Mouse (Mus musculus): ENCODE results near the gene Mpeg1. TPM values are rescaled to one million over a fixed set of nuclear protein-coding genes. Genes with fewer than 3 reads are reported as not detected.

The Mpeg1 gene
- polyA plus RNA-seq, 1 experiment from 2014 or later, result 0.75 TPM

- 36% methylated on average over 4 of the region's 4 CpGs for WGBS
- Histone ChIP-seq H3K27me3 (no peaks in the 10 kb centered on the region), H3K4me2 (replicated peaks) (peak overlapping the region; percentile 64), H3K4me1 (peaks cover 52% of the 10 kb centered on the region), H3K4me3 (peak overlapping the region; percentile 82; the same call in 1 of the 2 replicates), H3K27ac (peak overlapping the region; percentile 94), H3K36me3 (peaks cover 3% of the 10 kb centered on the region; the same call in 1 of the 2 replicates), H3K9ac (no peak overlapping the region), H3K9me3 (replicated peaks) (no peaks in the 10 kb centered on the region)
- no peak for ATAC-seq (ENCODE audit: low FRiP score)
Measured at GRCm38 (mm10) chr19:12498321-12498720, 37.7 kb downstream of the Mpeg1 start.

- Histone ChIP-seq H3K9me3 (replicated peaks) (no peaks in the 10 kb centered on the region), H3K9ac (peak overlapping the region; percentile 91), H3K36me3 (peaks cover 3% of the 10 kb centered on the region; the same call in 1 of the 2 replicates), H3K4me1 (peaks cover 46% of the 10 kb centered on the region), H3K4me3 (peak overlapping the region; percentile 82), H3K27me3 (no peaks in the 10 kb centered on the region), H3K27ac (peak overlapping the region; percentile 94), H3K4me2 (replicated peaks) (peak overlapping the region; percentile 64)
- ATAC-seq (ENCODE audit: low FRiP score), result no peak
- WGBS, result 44% methylated on average over 1 of the region's 1 CpGs
Measured at GRCm38 (mm10) chr19:12498941-12499340, 38.4 kb downstream of the Mpeg1 start.

- H3K4me1 ChIP-seq, result peaks cover 41% of the 10 kb centered on the region
Measured at GRCm38 (mm10) chr19:12499485-12499884, 38.9 kb downstream of the Mpeg1 start.

GRCm38 (mm10) chr19:12500124-12500523, 39.5 kb downstream of the Mpeg1 start:
- peaks cover 34% of the 10 kb centered on the region for H3K4me1 ChIP-seq
- peak overlapping the region; percentile 94 for H3K27ac ChIP-seq
- peaks cover 3% of the 10 kb centered on the region; the same call in 1 of the 2 replicates for H3K36me3 ChIP-seq
- peak overlapping the region; percentile 82 for H3K4me3 ChIP-seq
- H3K27me3 ChIP-seq, result no peaks in the 10 kb centered on the region
- ATAC-seq (ENCODE audit: low FRiP score), result peak; percentile 29
- H3K4me2 ChIP-seq (replicated peaks), result peak overlapping the region; percentile 64
- no peaks in the 10 kb centered on the region for H3K9me3 ChIP-seq (replicated peaks)
- H3K9ac ChIP-seq, result peak overlapping the region; percentile 91
- WGBS, result 2% methylated on average over 3 of the region's 3 CpGs

More at GRCm38 (mm10) chr19:12499485-12499884, 38.9 kb downstream of the Mpeg1 start:
- peak overlapping the region; percentile 64 for H3K4me2 ChIP-seq (replicated peaks)
- no peaks in the 10 kb centered on the region for H3K27me3 ChIP-seq
- 5% methylated on average over 2 of the region's 2 CpGs for whole genome bisulfite sequencing
- H3K36me3 ChIP-seq, result peaks cover 3% of the 10 kb centered on the region; the same call in 1 of the 2 replicates
- peak overlapping the region; percentile 91 for H3K9ac ChIP-seq
- H3K9me3 ChIP-seq (replicated peaks), result no peaks in the 10 kb centered on the region
- H3K27ac ChIP-seq, result peak overlapping the region; percentile 94
- ATAC-seq (ENCODE audit: low FRiP score), result no peak
- peak overlapping the region; percentile 82 for H3K4me3 ChIP-seq

GRCm38 (mm10) chr19:12500881-12501311, 40.3 kb downstream of the Mpeg1 start:
- no peaks in the 10 kb centered on the region for H3K27me3 ChIP-seq
- H3K36me3 ChIP-seq, result peaks cover 3% of the 10 kb centered on the region; the same call in 1 of the 2 replicates
- H3K4me2 ChIP-seq (replicated peaks), result peak overlapping the region; percentile 64
- peak overlapping the region; percentile 94 for H3K27ac ChIP-seq
- ATAC-seq (ENCODE audit: low FRiP score), result peak; percentile 59
- peak overlapping the region; percentile 91 for H3K9ac ChIP-seq
- peak overlapping the region; percentile 82 for H3K4me3 ChIP-seq
- no peaks in the 10 kb centered on the region for H3K9me3 ChIP-seq (replicated peaks)
- under 1% methylated on average over 38 of the region's 38 CpGs for WGBS
- peaks cover 26% of the 10 kb centered on the region for H3K4me1 ChIP-seq

- H3K27me3 ChIP-seq, result no peaks in the 10 kb centered on the region
- peak within 1 kb of the TSS; percentile 82 for H3K4me3 ChIP-seq
- H3K4me2 ChIP-seq (replicated peaks), result peak within 1 kb of the TSS; percentile 64
- H3K4me1 ChIP-seq, result peaks cover 25% of the 10 kb centered on the region
- peak; percentile 94 for ATAC-seq (ENCODE audit: low FRiP score)
- peak within 1 kb of the TSS; percentile 94 for H3K27ac ChIP-seq
- peak within 1 kb of the TSS; percentile 91 for H3K9ac ChIP-seq
- peaks cover 3% of the 10 kb centered on the region; the same call in 1 of the 2 replicates for H3K36me3 ChIP-seq
- H3K9me3 ChIP-seq (replicated peaks), result no peaks in the 10 kb centered on the region
- under 1% methylated on average over 80 of the region's 80 CpGs for WGBS
Measured at GRCm38 (mm10) chr19:12501370-12502347, 41.1 kb downstream of the Mpeg1 start, which contains the start of gene Dtx4. Dtx4 (minus strand) TSS chr19:12501454.

GRCm38 (mm10) chr19:12502756-12503155, 42.2 kb downstream of the Mpeg1 start:
- 93% methylated on average over 7 of the region's 7 CpGs for WGBS
- Histone ChIP-seq H3K27me3 (no peaks in the 10 kb centered on the region), H3K4me3 (no peak overlapping the region), H3K4me1 (peaks cover 23% of the 10 kb centered on the region), H3K36me3 (no peaks in the 10 kb centered on the region), H3K9ac (no peak overlapping the region), H3K4me2 (replicated peaks) (no peak overlapping the region), H3K27ac (no peak overlapping the region), H3K9me3 (replicated peaks) (no peaks in the 10 kb centered on the region)
- no peak for ATAC-seq (ENCODE audit: low FRiP score)

- no peak overlapping the region for H3K9ac ChIP-seq
- no peak overlapping the region for H3K4me2 ChIP-seq (replicated peaks)
- no peaks in the 10 kb centered on the region for H3K4me1 ChIP-seq
- H3K27me3 ChIP-seq, result peaks cover 2% of the 10 kb centered on the region; the same call in 1 of the 2 replicates
- ATAC-seq (ENCODE audit: low FRiP score), result no peak
- H3K27ac ChIP-seq, result no peak overlapping the region
- H3K9me3 ChIP-seq (replicated peaks), result no peaks in the 10 kb centered on the region
- H3K36me3 ChIP-seq, result no peaks in the 10 kb centered on the region
- no peak overlapping the region for H3K4me3 ChIP-seq
Measured at GRCm38 (mm10) chr19:12514621-12515020, 54.0 kb downstream of the Mpeg1 start.

Other genes with a start within 250 kb of the Mpeg1 start
- not detected in 2 replicates for gene Olfr1432, start 228.2 kb upstream of the Mpeg1 start, polyA plus RNA-seq (2016; fragmentation: Nextera tagmentation; extraction: Ambion mirVana)
- not detected in 2 replicates for gene Olfr262, start 219.1 kb upstream of the Mpeg1 start, polyA plus RNA-seq (2016; fragmentation: Nextera tagmentation; extraction: Ambion mirVana)
- not detected in 2 replicates for gene Olfr235, start 199.7 kb upstream of the Mpeg1 start, polyA plus RNA-seq (2016; fragmentation: Nextera tagmentation; extraction: Ambion mirVana)
- gene Olfr1434, start 180.9 kb upstream of the Mpeg1 start, polyA plus RNA-seq (2016; fragmentation: Nextera tagmentation; extraction: Ambion mirVana), result not detected in 2 replicates
- not detected in 2 replicates for gene Olfr1436, start 161.6 kb upstream of the Mpeg1 start, polyA plus RNA-seq (2016; fragmentation: Nextera tagmentation; extraction: Ambion mirVana)
- gene Olfr1437, start 135.7 kb upstream of the Mpeg1 start, polyA plus RNA-seq (2016; fragmentation: Nextera tagmentation; extraction: Ambion mirVana), result not detected in 2 replicates
- gene Olfr1438-ps1, start 124.9 kb upstream of the Mpeg1 start, polyA plus RNA-seq (2016; fragmentation: Nextera tagmentation; extraction: Ambion mirVana), result not detected in 2 replicates
- gene Olfr1440, start 73.5 kb upstream of the Mpeg1 start, polyA plus RNA-seq (2016; fragmentation: Nextera tagmentation; extraction: Ambion mirVana), result not detected in 2 replicates
- not detected in 2 replicates for gene Olfr1441, start 43.3 kb upstream of the Mpeg1 start, polyA plus RNA-seq (2016; fragmentation: Nextera tagmentation; extraction: Ambion mirVana)
- gene Pfpl, start 32.9 kb upstream of the Mpeg1 start, polyA plus RNA-seq (2016; fragmentation: Nextera tagmentation; extraction: Ambion mirVana), result not detected in 2 replicates
- 56.7 and 58.6 TPM in 2 replicates for gene Dtx4, start 40.7 kb downstream of the Mpeg1 start, polyA plus RNA-seq (2016; fragmentation: Nextera tagmentation; extraction: Ambion mirVana)
- gene Fam111a, start 85.0 kb downstream of the Mpeg1 start, polyA plus RNA-seq (2016; fragmentation: Nextera tagmentation; extraction: Ambion mirVana), result 15.6 and 17.2 TPM in 2 replicates
- not detected in 2 replicates for gene Gm4952, start 139.2 kb downstream of the Mpeg1 start, polyA plus RNA-seq (2016; fragmentation: Nextera tagmentation; extraction: Ambion mirVana)
- not detected in 2 replicates for gene Glyat, start 172.5 kb downstream of the Mpeg1 start, polyA plus RNA-seq (2016; fragmentation: Nextera tagmentation; extraction: Ambion mirVana)
- not detected in 2 replicates for gene Olfr1442, start 209.7 kb downstream of the Mpeg1 start, polyA plus RNA-seq (2016; fragmentation: Nextera tagmentation; extraction: Ambion mirVana)
- gene Olfr1443, start 217.3 kb downstream of the Mpeg1 start, polyA plus RNA-seq (2016; fragmentation: Nextera tagmentation; extraction: Ambion mirVana), result not detected in 2 replicates
- gene Keg1, start 235.0 kb downstream of the Mpeg1 start, polyA plus RNA-seq (2016; fragmentation: Nextera tagmentation; extraction: Ambion mirVana), result not detected in 2 replicates